Mouse (Mus musculus): ENCODE data around the gene Gm4881.

The Gm4881 gene

GRCm38 (mm10) chr7:24892125-24892583 is 52.1 kb downstream of the Gm4881 start:
- DNase-seq, result no peak

- no peak for DNase-seq
Measured at GRCm38 (mm10) chr7:24891241-24892124, 52.8 kb downstream of the Gm4881 start.

- peak; percentile 86 for DNase-seq
Measured at GRCm38 (mm10) chr7:24890281-24891216, 53.7 kb downstream of the Gm4881 start.

GRCm38 (mm10) chr7:24889431-24890220 is 54.7 kb downstream of the Gm4881 start:
- DNase-seq, result no peak

- no peak for DNase-seq
Measured at GRCm38 (mm10) chr7:24887096-24887495, 57.2 kb downstream of the Gm4881 start.

- peak; percentile 48 for DNase-seq
Measured at GRCm38 (mm10) chr7:24886308-24886633, 58.0 kb downstream of the Gm4881 start.

GRCm38 (mm10) chr7:24885468-24886307 is 58.6 kb downstream of the Gm4881 start:
- DNase-seq, result no peak

- DNase-seq, result peak; percentile 59
Measured at GRCm38 (mm10) chr7:24884693-24885291, 59.5 kb downstream of the Gm4881 start.

GRCm38 (mm10) chr7:24883896-24884692 is 60.2 kb downstream of the Gm4881 start, which contains the start of gene Rps19:
TSS of gene Rps19 (plus strand) at chr7:24884371.
- DNase-seq, result peak; percentile 100

- DNase-seq, result no peak
Measured at GRCm38 (mm10) chr7:24882416-24883199, 61.7 kb downstream of the Gm4881 start.

GRCm38 (mm10) chr7:24879620-24880019 is 64.7 kb downstream of the Gm4881 start:
- no peak for DNase-seq

GRCm38 (mm10) chr7:24877588-24877987 is 66.7 kb downstream of the Gm4881 start:
- no peak for DNase-seq

Data from lung, postnatal 10 days (tissue).